Mouse (Mus musculus) cortical plate, adult 2 months (tissue): ENCODE results near the gene Gm20671. TPM values are rescaled to one million over a fixed set of nuclear protein-coding genes. Genes with fewer than 3 reads are reported as not detected.
"Not testable (repeated sequence)": the region's sequence is repeated elsewhere in the genome, so short reads cannot be mapped to it uniquely, and the experiment has no call there.

ENCODE experiments used
- H3K27ac ChIP-seq: fragments of 200-500 bp; 2 replicates; pipeline ENCODE4 v1.5.1; 2012; ENCODE audit warnings: low read length, control low read depth, inconsistent platforms; ENCODE audit not compliant: insufficient read depth
- H3K4me1 ChIP-seq: fragments of 200-500 bp; 2 replicates; pipeline ENCODE4 v1.6.1; 2011; ENCODE audit warnings: low read length; ENCODE audit not compliant: control insufficient read depth, insufficient read depth
- H3K4me3 ChIP-seq: fragments of 200-500 bp; 2 replicates; pipeline ENCODE4 v1.5.1; 2011; ENCODE audit warnings: mild to moderate bottlenecking, low read length, control low read depth; ENCODE audit not compliant: insufficient read depth
- CTCF ChIP-seq: fragments of 200-500 bp; IDR thresholded peaks from 2 replicates; pipeline ENCODE4 v1.5.1; 2011; ENCODE audit warnings: mild to moderate bottlenecking, control low read depth, low read length; ENCODE audit not compliant: insufficient read depth; ENCODE audit errors: extremely low read depth
- POLR2A ChIP-seq: fragments of 200-500 bp; IDR thresholded peaks from 2 replicates; pipeline ENCODE4 v1.6.1; 2011; ENCODE audit warnings: mild to moderate bottlenecking, low read length, control low read depth; ENCODE audit not compliant: insufficient read depth; ENCODE audit errors: extremely low read depth
- polyA plus RNA-seq: library from polyadenylated mRNA; depleted of rRNA; stranded (reverse); fragments of >200 nt; gene quantifications from 2 replicates; pipeline ENCODE4 v1.2.3, GENCODE M21; 2012

Gm20671 gene
- polyA plus RNA-seq, 1 experiment: not detected

GRCm38 (mm10) chr5:32785313-32785915 lies 41.5 kb downstream of the Gm20671 start, which contains the start of gene Pisd:
Gene Pisd, minus strand, starts transcription at chr5:32785646.
- peaks cover 2% of the 10 kb centered on the region; the same call in 1 of the 2 replicates for H3K4me1 ChIP-seq
- TF ChIP-seq POLR2A (peak; percentile 68; the same call in 1 of the 2 replicates), CTCF (0 out of 2 replicates have a peak, but pooled peaks have one; percentile 6)
- H3K4me3 ChIP-seq: peak within 1 kb of the TSS; percentile 95
- peak within 1 kb of the TSS; percentile 84 for H3K27ac ChIP-seq

GRCm38 (mm10) chr5:32784726-32785125 lies 42.2 kb downstream of the Gm20671 start:
- H3K27ac ChIP-seq: no peak overlapping the region
- H3K4me1 ChIP-seq: peaks cover 2% of the 10 kb centered on the region; the same call in 1 of the 2 replicates
- H3K4me3 ChIP-seq: peak overlapping the region; percentile 95
- TF ChIP-seq POLR2A (no peak), CTCF (no peak)

GRCm38 (mm10) chr5:32781596-32781995 lies 45.3 kb downstream of the Gm20671 start:
- Histone ChIP-seq H3K4me3 (no peak overlapping the region), H3K27ac (no peak overlapping the region), H3K4me1 (peaks cover 2% of the 10 kb centered on the region; the same call in 1 of the 2 replicates)
- TF ChIP-seq CTCF (no peak), POLR2A (no peak)

GRCm38 (mm10) chr5:32778168-32778567 lies 48.7 kb downstream of the Gm20671 start:
- Histone ChIP-seq H3K4me3 (no peak overlapping the region), H3K4me1 (peaks cover 2% of the 10 kb centered on the region; the same call in 1 of the 2 replicates), H3K27ac (no peak overlapping the region)
- no peak for TF ChIP-seq POLR2A
- no peak for TF ChIP-seq CTCF

GRCm38 (mm10) chr5:32772361-32772760 lies 54.5 kb downstream of the Gm20671 start:
- Histone ChIP-seq H3K4me3 (no peak overlapping the region), H3K4me1 (peaks cover 2% of the 10 kb centered on the region; the same call in 1 of the 2 replicates), H3K27ac (no peak overlapping the region)
- TF ChIP-seq CTCF: no peak
- no peak for TF ChIP-seq POLR2A

- Histone ChIP-seq H3K4me1 (no peaks in the 10 kb centered on the region), H3K4me3 (no peak overlapping the region), H3K27ac (no peak overlapping the region)
- TF ChIP-seq POLR2A (no peak), CTCF (no peak)
Measured at GRCm38 (mm10) chr5:32767636-32768373, 59.1 kb downstream of the Gm20671 start.

- H3K27ac ChIP-seq: no peak overlapping the region
- no peak overlapping the region for H3K4me3 ChIP-seq
- H3K4me1 ChIP-seq: no peaks in the 10 kb centered on the region
- TF ChIP-seq POLR2A: no peak
- no peak for TF ChIP-seq CTCF
Measured at GRCm38 (mm10) chr5:32767004-32767403, 59.9 kb downstream of the Gm20671 start.

- peaks cover 2% of the 10 kb centered on the region; the same call in 1 of the 2 replicates for H3K4me1 ChIP-seq
- H3K4me3 ChIP-seq: no peak overlapping the region
- no peak for TF ChIP-seq CTCF
- no peak for TF ChIP-seq POLR2A
- H3K27ac ChIP-seq: no peak overlapping the region
Measured at GRCm38 (mm10) chr5:32761566-32762140, 65.3 kb downstream of the Gm20671 start.

- H3K4me3 ChIP-seq: no peak overlapping the region
- peaks cover 2% of the 10 kb centered on the region; the same call in 1 of the 2 replicates for H3K4me1 ChIP-seq
- TF ChIP-seq POLR2A (no peak), CTCF (no peak)
- no peak overlapping the region for H3K27ac ChIP-seq
Measured at GRCm38 (mm10) chr5:32760787-32761186, 66.1 kb downstream of the Gm20671 start.

- not testable (repeated sequence) for H3K4me3 ChIP-seq, H3K4me1 ChIP-seq, H3K27ac ChIP-seq
Measured at GRCm38 (mm10) chr5:32760352-32760751, 66.6 kb downstream of the Gm20671 start.
